Mouse (Mus musculus): ENCODE measurements around the gene Trappc10.
"Not testable (repeated sequence)": the region's sequence is repeated elsewhere in the genome, so short reads cannot be mapped to it uniquely, and the experiment has no call there.

Trappc10 gene

DNA sequence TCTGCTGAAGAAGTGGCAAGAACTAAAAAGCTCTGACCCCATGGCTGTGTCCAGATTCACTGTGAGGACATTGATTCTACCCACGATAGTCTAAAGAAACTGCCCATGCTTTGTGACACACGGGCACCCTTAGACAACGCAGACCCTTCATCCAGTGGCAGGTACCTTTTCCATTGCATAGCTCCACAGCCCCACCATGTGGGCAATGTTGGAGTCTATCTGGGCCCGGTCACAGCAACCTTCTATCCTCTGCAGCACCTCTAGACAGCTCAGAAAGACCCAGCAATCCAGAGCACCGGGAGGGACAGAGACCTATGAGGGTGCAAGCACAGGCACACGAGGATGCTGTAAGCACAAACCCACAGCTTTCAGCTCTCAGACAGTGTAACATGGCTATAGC, 33.1 kb downstream of the Trappc10 start:
- DNase-seq (ENCODE audit: low read depth), result peak; percentile 44

DNA sequence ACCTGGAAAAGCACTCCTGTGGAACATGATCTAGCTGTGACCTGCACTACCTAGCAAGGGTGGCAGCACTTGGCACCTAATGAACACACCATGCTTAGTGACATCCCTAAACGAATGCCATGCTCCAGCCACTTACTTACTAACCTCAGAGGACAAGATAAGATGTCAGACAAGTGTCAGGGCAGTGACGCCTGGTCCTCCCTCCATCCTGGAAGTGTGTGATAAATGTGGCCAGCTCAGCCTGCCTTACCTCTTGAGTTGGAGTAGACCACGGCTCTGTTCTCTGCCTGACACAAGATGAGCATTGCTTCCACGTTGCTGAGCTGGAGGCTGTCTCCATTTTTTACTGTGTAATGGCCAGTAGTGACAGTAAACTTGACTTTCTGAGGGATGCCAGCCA, 43.3 kb downstream of the Trappc10 start:
- DNase-seq (ENCODE audit: low read depth), result no peak

DNA sequence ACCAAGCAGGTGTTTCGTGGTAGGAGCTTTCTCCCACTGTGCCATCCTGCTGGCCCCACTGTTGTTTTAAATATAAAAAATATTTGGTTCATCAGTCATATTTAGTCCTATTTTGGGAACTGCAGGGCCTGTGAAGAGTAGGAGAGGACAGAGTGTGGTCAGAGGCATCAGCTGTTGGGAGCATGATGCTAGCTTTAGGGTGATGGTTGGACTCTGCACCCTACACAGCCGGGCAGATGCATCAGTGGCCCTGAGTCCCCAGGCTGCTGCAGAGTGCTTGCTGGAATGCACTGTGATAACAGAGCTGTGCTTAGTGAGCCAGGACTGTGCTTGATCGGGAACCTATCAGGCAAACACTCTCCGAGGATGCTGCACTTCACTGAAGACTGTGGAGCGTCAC, 51.5 kb downstream of the Trappc10 start:
- no peak for DNase-seq (ENCODE audit: low read depth)

DNA sequence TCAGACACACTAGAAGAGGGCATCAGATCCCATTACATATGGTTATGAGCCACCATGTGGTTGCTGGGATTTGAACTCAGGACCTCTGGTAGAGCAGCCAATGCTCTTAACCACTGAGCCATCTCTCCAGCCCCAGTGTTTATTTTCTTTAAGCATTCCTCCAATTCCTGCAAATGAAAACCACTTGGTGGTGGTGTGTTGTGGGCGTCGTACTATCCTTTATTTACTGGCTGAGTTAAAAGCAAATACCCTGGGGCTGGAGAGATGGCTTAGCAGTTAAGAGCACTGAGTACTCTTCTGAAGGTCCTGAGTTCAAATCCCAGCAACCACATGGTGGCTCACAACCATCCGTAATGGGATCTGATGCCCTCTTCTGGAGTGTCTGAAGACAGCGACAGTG, 58.4 kb downstream of the Trappc10 start:
- DNase-seq (ENCODE audit: low read depth), result not testable (repeated sequence)

DNA sequence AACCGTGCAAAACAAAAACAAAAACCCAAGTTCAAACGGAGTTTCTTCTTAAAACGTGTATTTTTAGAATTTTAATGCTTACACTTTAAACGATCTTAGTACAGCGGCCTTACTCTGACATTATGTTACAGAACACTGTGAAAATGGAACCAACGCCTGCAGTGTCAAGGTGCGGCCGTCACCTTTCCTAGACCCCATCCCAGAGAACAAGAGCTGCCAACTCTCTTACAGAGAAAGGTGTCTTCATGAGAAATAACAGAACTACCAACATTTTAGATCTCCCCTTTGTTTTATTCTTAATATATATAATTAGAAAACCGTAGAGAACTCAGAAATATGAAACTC, 59.1 kb downstream of the Trappc10 start:
- no peak for DNase-seq (ENCODE audit: low read depth)

DNA sequence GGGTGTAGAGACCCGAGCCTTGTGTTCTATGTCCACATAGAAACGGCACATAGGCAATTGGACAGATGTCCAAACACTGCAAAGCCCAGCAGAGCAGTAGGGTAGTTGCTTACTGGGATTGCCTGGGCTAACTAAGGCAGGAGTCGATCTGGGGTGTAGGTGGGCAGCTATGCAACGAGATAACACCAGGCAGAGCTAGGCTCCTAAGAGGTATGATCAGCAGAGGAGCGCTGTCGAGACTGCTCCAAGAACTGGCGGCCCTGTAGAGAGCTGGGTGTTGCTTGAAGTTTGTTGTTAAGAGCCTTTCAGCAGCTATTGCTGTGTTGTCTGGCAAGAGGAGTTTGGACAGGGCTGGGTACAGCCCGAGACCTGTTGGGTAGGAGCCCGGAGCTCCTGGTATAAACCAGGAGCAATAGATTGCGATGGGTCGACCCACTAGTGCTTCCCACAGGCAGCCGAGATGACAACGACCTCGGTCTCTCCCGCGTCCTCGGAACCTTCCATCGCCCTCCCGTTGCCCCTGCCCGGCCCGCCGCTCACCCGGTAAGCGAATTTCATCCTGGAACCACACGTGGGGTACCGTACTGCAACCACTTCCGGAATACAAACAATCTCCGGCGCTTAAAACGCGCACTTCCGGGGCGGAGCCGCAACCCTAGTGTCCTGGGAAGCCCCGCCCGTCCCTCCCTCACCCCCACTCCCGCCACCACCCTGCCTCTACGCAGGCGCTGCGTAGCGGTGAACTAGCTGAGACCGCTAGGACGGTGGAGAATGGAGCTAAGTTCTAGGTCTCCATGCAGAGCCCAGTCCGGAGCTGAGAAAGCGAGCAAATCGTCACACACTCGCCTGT, 59.7 kb downstream of the Trappc10 start, which contains the start of gene Pwp2:
Pwp2 (minus strand) TSS at position 619 of the 850 bp plus-strand sequence.
- DNase-seq (ENCODE audit: low read depth), result peak; percentile 98

DNA sequence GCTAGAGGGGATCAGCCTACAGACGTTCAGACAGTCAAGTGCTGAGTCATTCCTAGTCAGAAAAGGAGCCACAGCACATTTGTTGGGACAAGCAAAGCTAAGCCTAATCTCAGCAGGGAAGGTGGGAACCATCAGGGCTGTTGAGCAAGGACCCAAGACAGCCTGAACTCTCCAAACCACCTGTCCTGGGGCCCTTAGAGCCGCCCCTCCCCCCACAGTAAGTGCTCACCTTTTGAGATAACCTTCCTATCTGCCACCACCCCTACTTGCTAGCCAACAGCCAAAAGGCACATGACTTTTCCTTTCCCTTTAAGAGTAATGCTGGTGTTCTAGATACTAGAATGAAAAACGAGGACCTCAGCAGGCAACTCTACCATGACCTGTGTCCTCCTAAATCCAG, 60.9 kb downstream of the Trappc10 start:
- no peak for DNase-seq (ENCODE audit: low read depth)

DNA sequence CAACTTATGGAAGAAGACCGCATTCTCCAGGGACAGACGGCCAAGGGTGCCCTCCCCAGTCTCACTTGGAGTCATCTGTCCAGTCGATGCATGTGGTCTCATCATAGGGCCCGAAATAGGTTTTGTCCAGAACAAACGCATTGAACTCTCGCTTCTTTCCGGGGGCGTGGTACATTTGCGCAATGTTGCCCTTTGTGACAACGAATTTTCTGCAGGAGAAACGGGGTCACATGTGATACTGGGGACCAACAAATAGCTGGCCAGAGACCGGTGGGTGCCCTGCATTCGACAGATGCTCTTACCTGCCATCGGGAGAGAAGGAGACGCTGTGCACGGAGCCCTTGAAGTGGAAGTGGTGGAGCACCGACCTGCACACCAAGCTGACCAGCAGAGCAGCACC, 62.1 kb downstream of the Trappc10 start:
- no peak for DNase-seq (ENCODE audit: low read depth)

DNA sequence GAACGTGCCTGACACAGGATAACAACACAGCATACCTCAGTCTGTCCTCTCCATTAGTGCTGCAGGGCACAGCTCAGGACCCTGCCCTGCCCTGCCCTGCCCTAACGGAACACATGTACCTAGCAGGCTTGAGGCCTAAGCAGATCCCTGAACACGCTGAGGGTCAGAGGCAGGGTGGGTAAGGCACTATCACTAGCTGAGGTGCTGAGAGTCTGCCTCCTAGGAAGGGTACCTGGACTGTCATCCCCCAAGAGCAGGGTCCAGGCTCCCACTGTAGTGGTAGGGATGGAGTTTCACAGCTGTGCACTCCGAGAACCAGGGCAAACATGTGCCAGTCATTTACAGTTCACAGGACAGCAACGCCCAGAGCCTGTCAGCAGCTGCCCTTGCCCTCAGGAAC, 70.0 kb downstream of the Trappc10 start:
- DNase-seq (ENCODE audit: low read depth), result no peak

DNA sequence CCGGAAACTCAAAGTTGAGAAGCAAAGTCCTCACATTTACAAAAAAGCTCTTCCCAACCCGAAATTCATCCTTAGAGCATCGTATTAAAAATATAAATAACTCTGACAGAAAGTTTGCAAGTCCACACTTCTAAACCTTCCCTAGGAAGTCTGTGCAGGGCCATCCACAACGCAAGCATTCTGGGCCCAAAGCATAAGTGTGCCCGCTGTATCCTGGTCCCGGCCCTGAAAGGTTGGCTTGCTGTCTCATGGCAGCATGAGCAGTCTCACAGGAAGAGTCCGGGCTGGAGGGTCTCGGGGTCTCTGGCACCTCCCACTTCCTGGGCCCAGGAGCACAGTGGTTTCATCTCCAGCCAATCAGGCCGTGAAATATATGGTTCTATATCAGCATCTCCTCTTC, 72.9 kb downstream of the Trappc10 start:
- no peak for DNase-seq (ENCODE audit: low read depth)

DNA sequence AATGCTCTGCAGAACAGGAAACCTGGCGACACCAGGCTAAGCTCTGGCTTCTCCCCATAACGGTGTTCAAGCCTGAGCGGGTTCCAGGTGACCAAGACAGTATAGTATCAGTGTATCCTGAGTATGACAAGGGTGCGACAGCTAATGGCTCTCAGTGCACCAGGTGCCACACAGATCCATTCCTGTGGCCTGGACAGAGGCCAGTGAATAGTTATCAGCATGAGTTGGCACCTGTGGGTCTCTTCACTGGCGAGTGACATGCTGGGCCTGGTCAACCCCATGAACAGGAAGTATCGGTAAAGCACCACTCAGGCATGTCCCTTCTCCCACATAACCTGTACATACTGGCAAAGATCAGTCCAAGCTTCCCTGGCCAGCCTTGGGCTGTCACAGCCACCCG, 73.4 kb downstream of the Trappc10 start:
- DNase-seq (ENCODE audit: low read depth), result no peak

DNA sequence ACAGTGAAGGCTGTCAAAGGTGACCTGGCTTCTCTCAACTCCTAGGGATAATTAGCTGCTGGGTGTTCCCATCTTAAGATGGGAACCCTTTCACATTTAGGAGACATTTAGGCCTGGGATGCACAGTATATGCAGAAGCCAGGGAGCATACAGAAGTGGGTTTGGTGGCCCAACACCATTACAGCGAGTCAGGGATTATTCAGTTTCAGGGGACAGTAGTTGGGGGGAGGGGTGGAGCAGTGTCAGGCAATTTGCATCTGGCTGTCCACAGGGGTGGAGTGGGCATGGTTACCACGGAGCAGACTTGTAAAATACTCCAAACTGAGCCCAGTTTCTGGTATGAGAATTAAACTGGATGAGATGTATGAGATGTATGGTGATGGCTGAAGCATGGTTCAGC, 74.0 kb downstream of the Trappc10 start:
- no peak for DNase-seq (ENCODE audit: low read depth)

DNA sequence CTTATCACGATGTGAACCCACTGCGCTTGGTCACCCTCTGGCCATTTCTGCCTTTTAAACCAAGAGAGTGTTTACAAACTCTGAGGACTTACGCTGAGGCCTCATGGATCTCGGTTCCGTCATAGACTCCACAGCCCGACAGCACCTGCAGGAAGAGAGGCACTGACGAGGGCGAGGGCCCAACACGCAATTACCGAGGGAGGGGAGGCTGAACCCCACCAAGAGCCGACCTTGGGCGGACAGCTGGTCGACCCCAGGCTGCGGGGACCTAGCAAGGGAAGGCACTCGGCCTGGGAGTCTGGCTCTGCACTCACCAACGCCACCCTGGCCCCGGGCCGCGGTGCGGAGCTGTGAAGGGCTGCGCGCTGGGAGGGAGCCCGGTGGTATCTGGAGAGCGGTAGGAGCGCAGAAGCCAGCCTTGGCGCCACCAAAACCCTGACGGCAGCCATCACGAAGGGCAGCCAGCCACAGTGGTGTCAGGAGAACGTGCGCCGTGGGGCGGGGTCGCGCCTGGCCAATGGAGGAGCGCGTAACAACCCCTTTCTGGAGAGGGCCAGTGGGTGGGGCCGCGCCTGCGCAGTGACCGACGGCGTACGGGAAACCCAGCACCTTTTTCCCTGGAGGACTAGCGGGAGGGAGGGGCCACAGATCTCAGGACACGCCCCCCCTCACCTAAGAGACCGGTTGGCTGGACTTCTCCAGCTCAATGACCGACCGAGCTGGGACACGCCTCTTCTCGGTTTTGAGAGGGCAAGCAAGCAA, 75.0 kb downstream of the Trappc10 start, which contains the start of gene D10Jhu81e:
D10Jhu81e (minus strand) TSS at position 502 of the 762 bp plus-strand sequence.
- DNase-seq (ENCODE audit: low read depth), result peak; percentile 99

DNA sequence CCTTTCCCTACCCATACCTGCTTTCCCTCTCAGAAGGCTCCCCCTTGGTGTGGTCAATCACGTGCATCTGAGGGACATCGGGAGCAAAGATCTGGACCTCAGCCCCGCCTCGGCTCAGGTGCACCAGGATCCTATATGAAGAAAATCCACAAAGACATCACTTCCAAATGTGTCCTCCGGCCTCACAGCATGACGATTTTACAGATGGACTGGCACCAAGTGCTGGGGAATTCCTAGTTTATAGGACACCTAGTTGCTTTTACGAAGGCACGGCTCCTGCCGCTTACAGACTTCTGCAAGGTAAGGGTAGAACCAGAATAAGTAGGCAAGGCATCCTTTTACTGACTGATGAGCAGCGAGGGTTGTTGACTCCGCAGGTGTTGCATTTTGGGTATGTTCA, 75.6 kb downstream of the Trappc10 start:
- DNase-seq (ENCODE audit: low read depth), result peak; percentile 22

DNA sequence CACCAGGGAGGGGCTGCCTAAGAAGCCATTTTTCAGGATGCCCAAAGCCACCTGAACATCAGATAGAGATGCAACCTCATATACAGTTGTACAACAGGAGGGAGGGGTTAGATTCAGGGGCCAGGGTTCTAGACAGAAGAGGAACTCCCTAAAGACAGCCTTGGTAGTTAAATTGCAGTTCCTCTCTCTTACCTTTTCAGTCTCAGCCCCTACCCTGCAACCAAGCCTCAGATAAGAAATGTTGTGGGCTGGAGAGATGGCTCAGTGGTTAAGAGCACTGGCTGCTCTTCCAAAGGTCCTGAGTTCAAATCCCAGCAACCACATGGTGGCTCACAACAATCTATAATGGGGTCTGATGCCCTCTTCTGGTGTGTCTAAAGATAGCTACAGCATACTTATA, 76.7 kb downstream of the Trappc10 start:
- no peak for DNase-seq (ENCODE audit: low read depth)

DNA sequence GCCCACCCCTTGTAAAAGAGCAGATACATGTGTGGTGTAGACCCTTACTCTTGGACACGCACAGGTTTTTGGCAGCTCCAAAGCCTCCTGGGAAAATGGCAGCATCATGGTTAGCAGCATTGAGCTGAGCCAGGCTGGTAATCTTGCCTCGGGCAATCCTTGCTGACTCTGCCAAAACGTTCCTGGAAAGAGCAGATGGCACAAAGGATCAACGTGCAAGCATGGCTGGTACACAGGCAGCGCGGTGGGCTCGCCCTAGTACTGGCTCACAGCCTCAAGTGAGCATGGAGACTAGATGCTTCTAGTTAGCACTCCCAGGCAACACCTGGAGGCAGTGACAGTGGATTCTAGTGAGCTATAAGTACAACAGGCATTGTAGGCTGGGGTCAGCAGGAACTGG, 77.1 kb downstream of the Trappc10 start:
- DNase-seq (ENCODE audit: low read depth), result no peak

DNA sequence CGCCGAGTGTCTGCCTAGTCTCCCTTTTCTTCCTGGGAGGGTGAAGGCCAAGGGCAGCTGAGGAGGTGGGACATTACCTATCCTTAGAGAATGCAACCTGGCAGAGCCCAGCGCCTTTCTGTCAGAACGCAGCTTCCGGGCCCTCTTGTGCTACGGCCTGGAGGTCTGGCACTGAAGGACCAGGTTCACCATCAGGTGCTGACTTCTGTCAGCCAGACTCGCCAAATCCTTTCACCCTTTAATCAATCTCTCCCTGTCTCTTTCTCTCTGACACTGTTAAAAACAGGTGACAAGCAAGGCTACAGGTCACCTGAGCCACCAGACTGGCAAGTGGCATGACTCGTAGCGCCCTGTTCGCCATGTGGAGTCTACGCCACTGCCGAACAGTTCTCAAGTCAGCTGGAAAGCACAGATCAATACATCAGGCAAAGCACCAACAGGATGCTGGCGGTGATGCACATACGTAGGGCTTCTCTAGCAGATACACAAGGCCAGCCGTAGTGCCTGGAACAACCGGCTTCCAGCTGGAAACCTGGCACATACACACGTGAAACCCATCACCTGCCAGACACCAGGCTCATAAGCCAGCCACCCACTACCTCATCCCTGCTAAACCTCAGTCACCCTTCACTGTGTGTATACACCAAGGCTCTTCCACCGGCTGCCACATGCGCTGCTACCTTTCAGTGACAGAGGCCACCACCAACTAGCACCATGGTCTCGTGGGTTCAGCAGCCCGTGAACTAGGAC, 79.0 kb downstream of the Trappc10 start:
- no peak for DNase-seq (ENCODE audit: low read depth)

DNA sequence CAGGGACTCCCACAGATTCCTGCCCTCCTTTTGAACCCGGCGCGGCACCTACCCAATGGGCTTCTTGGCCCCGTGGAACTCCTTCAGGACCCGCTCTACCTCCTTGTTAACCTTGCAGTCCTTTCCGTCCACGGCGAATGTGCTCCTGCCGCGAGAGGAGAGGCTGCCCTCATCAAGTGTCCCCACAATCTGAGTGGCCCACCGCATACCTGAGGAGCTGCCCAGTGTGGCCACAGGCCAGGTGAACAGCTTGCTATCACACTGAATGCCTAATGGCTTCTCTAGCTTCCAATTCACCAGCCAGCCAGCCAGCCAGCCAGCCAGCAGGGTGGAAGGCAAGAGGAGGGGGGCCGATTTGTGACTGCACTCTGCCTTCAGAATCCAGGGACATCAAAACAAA, 79.7 kb downstream of the Trappc10 start:
- no peak for DNase-seq (ENCODE audit: low read depth)

DNA sequence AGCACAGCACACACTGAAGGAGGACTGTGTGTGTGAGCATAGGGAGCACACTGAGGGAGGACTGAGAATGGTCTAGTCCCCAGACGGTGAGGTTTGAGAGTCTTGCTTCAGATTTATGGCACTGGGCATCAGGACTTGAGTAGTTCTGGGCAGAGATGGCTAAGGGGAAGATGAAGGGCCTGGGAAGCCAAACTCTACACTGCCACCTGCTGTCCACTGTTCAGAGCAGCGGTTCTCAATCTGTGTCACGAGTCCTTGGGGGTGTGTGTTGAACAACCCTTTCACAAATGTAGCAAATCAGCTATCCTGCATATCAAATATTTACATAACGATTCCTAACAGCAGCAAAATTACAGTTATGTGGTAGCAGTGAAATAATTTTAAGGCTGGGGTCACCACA, 80.5 kb downstream of the Trappc10 start:
- DNase-seq (ENCODE audit: low read depth), result peak; percentile 86

DNA sequence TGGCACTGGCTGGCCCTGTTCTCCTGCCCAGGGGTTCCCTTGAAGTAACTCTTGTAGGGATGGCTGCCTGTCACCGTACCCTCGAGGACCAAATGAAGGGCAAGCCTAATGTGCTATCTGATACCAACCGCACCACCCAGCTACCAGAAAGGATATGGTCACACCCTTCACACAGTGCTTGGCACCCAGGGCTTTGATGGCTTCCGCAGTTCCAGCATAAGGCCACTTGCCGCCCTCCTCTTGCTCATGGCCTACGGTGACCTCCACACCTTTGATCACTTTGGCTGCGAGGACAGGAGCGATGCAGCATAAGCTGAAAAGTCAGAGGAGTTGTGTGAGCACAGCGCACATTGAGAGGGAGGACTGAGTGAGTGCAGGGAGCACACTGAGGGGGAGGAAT, 81.2 kb downstream of the Trappc10 start:
- no peak for DNase-seq (ENCODE audit: low read depth)

DNA sequence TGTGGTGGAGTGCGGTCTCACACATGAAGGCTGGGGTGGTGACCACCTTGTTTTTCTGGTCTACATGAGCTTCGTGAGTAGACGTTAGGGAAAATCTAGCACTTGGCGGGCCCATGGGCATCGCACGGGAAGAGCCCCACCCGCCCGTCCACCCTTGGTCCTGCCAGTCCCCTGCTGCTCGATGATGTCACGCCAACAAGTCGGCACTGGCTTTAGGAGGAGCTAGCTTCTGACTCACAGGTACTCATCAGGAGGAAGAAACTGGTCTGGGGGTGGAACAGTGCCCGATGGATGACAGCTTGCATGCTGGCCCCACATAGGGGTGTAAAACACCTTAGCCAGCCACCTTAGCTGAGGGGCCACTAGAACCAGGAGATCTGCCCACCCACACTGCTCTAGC, 81.8 kb downstream of the Trappc10 start:
- no peak for DNase-seq (ENCODE audit: low read depth)

DNA sequence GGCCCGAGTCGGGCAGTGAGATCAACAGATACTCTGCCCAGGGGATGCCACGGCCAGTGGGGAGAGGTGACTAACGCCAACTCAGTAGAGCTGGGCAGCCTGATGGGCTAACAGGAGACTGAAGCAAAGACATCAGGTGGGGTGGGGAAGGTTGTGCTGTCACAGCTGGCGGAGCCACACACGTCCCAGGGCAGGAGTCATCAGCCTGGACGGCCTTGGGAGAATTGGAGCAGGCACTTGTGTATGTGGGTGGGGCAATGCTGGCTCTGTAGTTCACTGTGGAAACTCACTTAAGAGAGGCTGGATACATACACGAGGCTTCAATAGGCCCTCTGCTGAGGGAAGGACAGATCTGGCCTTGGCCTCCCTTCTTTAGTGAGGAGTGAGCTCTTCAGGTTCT, 83.3 kb downstream of the Trappc10 start:
- DNase-seq (ENCODE audit: low read depth), result no peak
